Mouse (Mus musculus): ENCODE measurements at regions not wholly inside any gene's neighbourhood (a gene's known extent, or its start where the extent isn't known, plus 50 kb on each side); places are given as distances from the start of the nearest gene placed in this dataset.

- TF ChIP-seq CTCF (IDR thresholded peaks at IDR 0.05; ENCODE audit: borderline replicate concordance, insufficient read depth, low read depth, low read length) (no peak), POLR2A (IDR thresholded peaks at IDR 0.05; ENCODE audit: borderline replicate concordance, insufficient read depth, low read length) (no peak)
Measured at GRCm38 (mm10) chrX:93049755-93050143, 236.5 kb upstream of the Arx start.

Data from cerebellum, adult 2 months (tissue).